Comparison of ENCODE assay signal across 8 mouse cellular contexts in genomic region chr12:105963012-105963572, GRCm38 (mm10). TPM values are rescaled to one million over a fixed set of nuclear protein-coding genes. Genes with fewer than 3 reads are reported as not detected.
DNase-seq lines count a peak whose midpoint lies in the region; ATAC-seq lines count a peak whose summit lies in the region.

No protein-coding gene starts in this region.

- peak overlapping the region; percentile 92 for H3K4me3 ChIP-seq in megakaryocyte, embryonic 14.5 days (replicated peaks)

- peak; percentile 24 for DNase-seq in layer of hippocampus, adult 11-12 months (ENCODE audit: low spot score)
- DNase-seq in layer of hippocampus, adult 9-10 months (ENCODE audit: low spot score) = no peak
- peak; percentile 27 for DNase-seq in T-cell, adult 2 months (ENCODE audit: low spot score)
- DNase-seq in kidney, postnatal 10 days = peak; percentile 33
- DNase-seq in Muller cell, postnatal 12 days (ENCODE audit: inconsistent ontology term) = no peak
- no peak for DNase-seq in layer of hippocampus, adult 9-11 months

- H3K4me1 ChIP-seq in megakaryocyte, embryonic 14.5 days = peaks cover 41% of the 10 kb centered on the region

- peaks cover 73% of the 10 kb centered on the region for H3K27me3 ChIP-seq in megakaryocyte, embryonic 14.5 days (replicated peaks)

- no peaks in the 10 kb centered on the region for H3K9me3 ChIP-seq in megakaryocyte, embryonic 14.5 days

- no peaks in the 10 kb centered on the region for H3K36me3 ChIP-seq in megakaryocyte, embryonic 14.5 days (replicated peaks; ENCODE audit: low read length)

- peak; percentile 65 for ATAC-seq in granulocyte monocyte progenitor cell, adult 5-6 weeks (replicated peaks; ENCODE audit: poor library complexity, severe bottlenecking)

RNA-seq across cellular contexts. Expression of gene Vrk1, which starts 46.9 kb away (rescaled TPM):
- 97.1 and 98.6 TPM in 2 replicates for total RNA-seq in granulocyte monocyte progenitor cell, adult 5-6 weeks (2014; fragmentation: Nextera tagmentation)
- total RNA-seq in granulocyte monocyte progenitor cell, adult 5-6 weeks (2017) = 205 and 212 TPM in 2 replicates
- polyA plus RNA-seq in megakaryocyte, embryonic 14.5 days (2012; ENCODE audit: insufficient read depth, low replicate concordance) = 1.4 and 16.6 TPM in 2 replicates

Comparison
In these comparisons a context has a peak if more than half of its experiments do, and no peak if none do; other contexts are left out.
1. DNase-seq: peak in layer of hippocampus, adult 11-12 months (single experiment), T-cell, adult 2 months (single experiment) and kidney, postnatal 10 days (single experiment); none in layer of hippocampus, adult 9-10 months (single experiment), Muller cell, postnatal 12 days (single experiment) and layer of hippocampus, adult 9-11 months (single experiment).